Mouse (Mus musculus) MEL (cell line): Measurements from ENCODE around the gene Serping1.

Experiments
- CTCF ChIP-seq, 3 experiments: IDR thresholded peaks in 2 of 3; conservative IDR thresholded peaks in 1 of 3; 2 replicates each; pipeline ENCODE4 v1.5.1; 2011 to 2012; ENCODE audit warnings: low read length in 3 of 3, low read depth in 2 of 3, mild to moderate bottlenecking in 2 of 3, improper control_type of control experiment in 1 of 3, inconsistent platforms in 1 of 3, mixed read lengths in 1 of 3, moderate library complexity in 1 of 3; ENCODE audit not compliant: control insufficient read depth in 1 of 3, insufficient read depth in 1 of 3, poor library complexity in 1 of 3, severe bottlenecking in 1 of 3
- JUND ChIP-seq: IDR thresholded peaks from 2 replicates; pipeline ENCODE4 v1.6.1; 2011; ENCODE audit warnings: low read depth, mild to moderate bottlenecking, improper control_type of control experiment, low read length
- MYC ChIP-seq: IDR thresholded peaks from 2 replicates; pipeline ENCODE4 v1.6.1; 2011; ENCODE audit warnings: low read depth, mild to moderate bottlenecking, low read length, improper control_type of control experiment, moderate library complexity
- POLR2AphosphoS2 ChIP-seq: IDR thresholded peaks from 2 replicates; pipeline ENCODE4 v1.6.1; 2011; ENCODE audit warnings: low read length, improper control_type of control experiment
- RAD21 ChIP-seq: IDR thresholded peaks from 2 replicates; pipeline ENCODE4 v1.6.1; 2011; ENCODE audit warnings: mild to moderate bottlenecking, low read depth, low read length, improper control_type of control experiment
- SMC3 ChIP-seq: IDR thresholded peaks from 2 replicates; pipeline ENCODE4 v1.6.1; 2011; ENCODE audit warnings: low read depth, low read length, improper control_type of control experiment
- USF1 ChIP-seq: IDR thresholded peaks from 2 replicates; pipeline ENCODE4 v1.6.1; 2014; ENCODE audit warnings: low read depth, mild to moderate bottlenecking, inconsistent platforms, low read length, improper control_type of control experiment, moderate library complexity

DNA sequence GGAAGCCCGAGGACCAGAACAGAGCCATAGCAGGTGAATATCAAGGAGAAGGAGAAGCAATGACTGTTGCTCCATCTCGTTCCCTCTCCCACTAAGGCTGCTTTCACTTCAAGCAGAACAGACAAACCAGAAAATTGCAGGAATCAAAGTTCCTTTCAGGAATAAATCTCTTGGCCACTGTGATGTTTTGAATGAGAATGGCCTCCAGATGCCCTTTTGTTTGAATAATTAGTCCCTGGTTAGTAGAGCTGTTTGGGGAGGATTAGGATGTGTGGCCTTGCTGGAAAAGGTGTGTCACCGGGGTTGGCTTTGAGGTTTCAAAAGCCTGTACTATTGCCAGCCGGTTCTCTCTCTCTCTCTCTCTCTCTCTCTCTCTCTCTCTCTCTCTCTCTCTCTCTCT, 12.9 kb downstream of the Serping1 start:
- TF ChIP-seq CTCF (IDR thresholded peaks at IDR 0.05 in 2 of 3, conservative IDR thresholded peaks at IDR 0.05 in 1 of 3; ENCODE audit: control insufficient read depth in 1 of 3, insufficient read depth in 1 of 3, low read depth in 2 of 3, low read length in 3 of 3, poor library complexity in 1 of 3, severe bottlenecking in 1 of 3) (no peak), POLR2AphosphoS2 (no peak), SMC3 (no peak), JUND (no peak), USF1 (no peak), RAD21 (no peak), MYC (no peak)
